Mouse (Mus musculus): Measurements from ENCODE around the gene Phka2.
A peak's percentile ranks its signal among the peaks of the same experiment; 100 is the strongest.

Gene Phka2

DNA sequence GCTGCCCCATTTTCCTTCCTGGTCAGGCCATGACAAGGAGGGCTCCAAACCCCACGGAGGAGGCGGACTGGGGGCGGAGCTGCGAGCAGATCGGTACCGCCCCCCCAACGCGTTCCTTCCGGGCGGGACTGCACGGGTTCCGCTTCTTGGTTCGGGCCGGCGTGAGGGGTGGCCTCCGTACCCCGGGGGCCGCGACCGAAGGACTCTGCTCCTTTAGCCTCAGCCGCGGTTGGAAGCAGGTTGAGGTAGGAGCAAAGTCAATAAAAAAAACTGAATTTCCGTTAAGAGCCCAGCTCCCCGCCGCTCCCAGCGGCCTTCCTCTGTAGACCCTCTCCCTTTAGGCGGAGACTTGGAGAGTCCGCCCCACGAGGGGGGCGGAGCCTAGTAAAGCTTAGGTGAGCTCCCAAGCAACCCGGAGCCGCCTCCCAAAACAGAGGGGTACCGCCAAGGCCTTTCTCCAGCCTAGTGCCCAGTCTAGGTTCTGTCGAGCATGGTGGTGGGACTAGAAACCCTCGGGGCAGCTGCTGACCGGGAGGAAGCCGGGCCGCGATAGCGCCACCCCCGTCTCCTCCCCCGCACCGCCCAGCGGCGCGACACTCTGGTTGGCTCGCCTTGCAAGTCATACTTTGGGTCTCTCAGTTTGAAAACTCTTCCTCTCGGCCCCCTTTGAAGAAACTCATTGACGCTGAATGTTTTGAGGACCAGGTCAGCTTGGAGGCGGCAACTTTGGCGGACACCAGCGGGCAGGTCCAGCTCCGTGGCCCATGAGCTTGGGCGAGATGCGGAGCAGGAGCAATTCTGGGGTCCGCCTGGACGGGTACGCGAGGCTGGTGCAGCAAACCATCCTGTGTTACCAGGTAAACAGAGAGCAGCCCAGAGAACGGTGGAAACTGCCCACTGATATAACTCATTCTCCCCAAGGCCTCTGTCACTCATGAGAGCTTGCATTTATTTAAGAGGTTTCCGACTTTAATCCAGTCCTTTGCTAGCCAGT, at the start of gene Phka2:
Gene Phka2, plus strand, starts transcription at position 119 of the 994 bp plus-strand sequence.
- DNase-seq (ENCODE audit: low spot score in 2 of 2): peak; percentile 83 to 90

DNA sequence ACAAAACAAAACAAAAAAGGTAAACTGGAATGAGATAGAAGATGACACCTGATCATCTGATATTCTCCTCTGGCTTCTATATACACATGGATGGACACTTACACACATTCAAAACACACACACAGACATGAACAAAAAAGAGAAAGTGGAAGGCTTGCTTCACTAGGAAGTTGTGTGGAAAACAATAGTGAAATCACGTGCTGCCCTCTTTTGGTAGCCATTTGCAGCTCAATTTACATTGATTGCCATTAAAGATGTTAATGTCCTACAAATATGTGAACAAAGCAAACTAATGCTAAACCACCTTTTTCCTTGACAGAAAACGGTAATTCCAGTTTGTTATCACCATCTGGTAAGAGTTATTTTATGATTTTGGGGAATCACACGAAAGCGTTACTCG, 46.3 kb upstream of the Phka2 start:
- no peak for DNase-seq (ENCODE audit: low spot score in 2 of 2)

DNA sequence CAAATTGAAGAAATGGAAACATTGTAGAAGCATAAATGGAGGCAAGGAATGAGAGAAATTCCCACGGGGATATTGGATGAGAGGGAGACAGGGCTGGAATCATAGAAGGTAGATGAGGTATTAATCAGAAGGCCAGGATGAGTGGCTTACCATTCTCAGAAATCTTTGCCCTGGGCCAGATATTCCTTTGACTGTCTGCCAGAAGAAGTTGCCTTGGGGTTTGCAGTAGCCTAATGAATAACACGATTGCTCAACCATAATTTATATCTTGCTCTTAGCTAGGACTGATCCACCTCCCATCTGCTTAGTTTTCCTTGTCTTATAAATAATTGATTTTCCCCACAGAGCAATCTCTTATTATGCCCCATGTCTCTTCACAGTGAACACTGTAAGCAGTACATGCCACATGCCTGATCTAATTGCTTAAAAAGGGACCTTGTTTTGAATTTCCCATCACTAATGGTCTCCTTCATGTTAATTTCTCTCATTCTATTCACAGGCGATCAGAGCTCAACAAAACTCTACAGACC, 30.6 kb upstream of the Phka2 start:
- no peak for DNase-seq (ENCODE audit: low spot score in 2 of 2)

DNA sequence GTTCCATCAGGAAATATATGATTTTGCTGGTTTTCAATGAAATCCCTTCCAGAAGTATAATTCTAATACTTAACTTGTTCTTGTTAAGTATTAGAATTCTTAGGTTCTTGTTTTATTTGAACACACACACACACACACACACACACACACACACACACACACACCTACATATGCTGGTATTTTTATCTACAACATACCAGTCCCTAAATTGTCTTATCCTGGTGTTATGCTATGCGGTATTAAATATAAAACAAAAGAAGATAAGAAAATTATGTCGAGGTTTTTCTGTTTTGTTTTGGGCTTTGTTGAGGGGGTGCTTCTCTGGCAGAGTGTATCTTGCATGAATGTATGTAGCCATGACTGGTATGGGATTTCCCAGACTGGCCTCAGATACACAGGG, 12.2 kb upstream of the Phka2 start:
- no peak for DNase-seq (ENCODE audit: low spot score in 2 of 2)

DNA sequence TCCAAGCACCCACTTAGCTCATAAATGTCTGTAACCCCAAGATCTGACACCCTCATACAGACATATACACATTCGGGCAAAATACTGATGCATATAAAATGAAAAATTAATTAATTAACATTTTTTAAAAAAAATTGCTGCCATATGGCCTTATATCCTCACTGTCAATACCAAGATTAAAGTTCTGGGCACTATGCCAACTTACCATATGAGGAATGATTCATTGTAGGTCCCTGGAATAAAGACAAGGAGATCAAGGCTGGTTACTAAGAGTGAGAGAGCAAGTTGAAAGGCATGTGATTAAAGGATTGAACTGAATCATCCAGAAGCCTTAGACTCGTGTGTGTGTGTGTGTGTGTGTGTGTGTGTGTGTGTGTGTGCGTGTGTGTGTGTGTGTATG, 7.6 kb upstream of the Phka2 start:
- no peak for DNase-seq (ENCODE audit: low spot score in 2 of 2)

DNA sequence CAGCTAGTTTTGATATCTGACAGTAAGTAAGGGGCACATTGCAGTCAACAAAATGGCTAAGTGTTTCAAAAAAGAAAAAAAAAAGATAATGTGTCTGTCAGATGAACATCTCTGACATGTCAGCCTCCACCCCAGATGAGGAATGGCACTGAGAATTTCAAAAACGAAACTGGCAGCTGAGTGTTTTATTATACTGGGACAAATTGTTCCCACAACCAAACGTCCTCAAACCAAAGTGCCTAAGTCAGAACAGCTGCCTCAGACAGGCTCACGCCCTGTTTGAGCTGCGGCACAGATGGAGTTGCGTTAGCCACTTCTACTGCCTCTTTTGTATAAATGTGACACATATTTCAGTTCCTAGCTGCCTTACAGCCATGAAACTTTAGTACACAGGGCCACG, 7.0 kb upstream of the Phka2 start:
- no peak for DNase-seq (ENCODE audit: low spot score in 2 of 2)

DNA sequence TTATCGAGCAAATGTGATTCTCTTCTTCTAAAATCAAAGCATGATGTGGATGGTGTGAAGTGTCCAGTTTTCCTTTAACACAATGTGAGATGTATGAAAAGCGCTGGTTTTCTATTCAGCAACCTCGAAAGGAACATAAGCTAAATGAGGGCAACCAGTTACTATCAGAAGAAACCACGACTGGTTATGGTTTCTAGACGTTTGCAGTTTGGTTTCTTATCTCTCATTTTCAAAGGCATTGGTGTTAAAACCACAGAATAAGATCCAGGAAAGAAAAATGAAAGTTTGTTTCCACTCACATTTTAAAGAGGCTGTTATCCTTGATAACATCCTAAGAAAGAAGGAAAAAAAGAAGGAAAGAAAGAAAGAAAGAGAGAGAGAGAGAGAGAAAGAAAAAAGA, 5.5 kb upstream of the Phka2 start:
- no peak for DNase-seq (ENCODE audit: low spot score in 2 of 2)

DNA sequence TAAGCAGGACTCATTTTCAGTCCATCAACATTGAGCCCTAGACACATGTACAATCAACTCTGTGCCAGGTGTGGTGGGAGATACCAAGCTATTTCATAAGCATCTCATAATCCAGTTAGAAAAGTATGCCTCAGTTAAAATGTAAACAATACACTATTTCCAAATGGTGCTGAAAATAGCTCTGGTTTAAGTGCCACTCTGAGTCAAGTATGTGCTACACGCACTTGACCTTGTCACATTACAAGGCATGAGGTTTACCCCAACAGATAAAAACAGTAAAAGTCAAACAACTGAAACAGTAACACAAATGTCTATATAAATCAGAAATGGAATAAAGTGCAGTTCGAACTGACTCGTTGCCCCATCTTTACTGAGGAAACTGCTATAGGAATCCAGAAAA, 871 bp upstream of the Phka2 start:
- DNase-seq (ENCODE audit: low spot score in 2 of 2): no peak

DNA sequence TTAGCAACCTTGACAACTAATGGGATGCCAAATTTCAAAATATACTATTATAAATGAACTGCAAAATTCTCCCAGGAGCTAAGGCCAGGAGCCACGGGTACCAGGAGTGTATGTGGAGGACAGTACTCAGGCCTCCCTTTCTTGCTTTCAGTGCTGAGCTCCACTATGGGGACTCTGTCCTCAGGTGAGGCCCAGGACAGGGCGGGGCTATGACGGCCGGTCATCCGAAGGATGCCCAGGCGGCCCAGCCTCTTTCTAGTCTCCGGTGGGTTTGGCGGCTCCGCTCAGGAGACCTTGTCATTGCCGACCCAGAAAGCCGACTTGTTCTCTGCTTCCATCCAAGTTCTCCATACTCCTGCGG, 299 bp upstream of the Phka2 start:
- DNase-seq (ENCODE audit: low spot score in 2 of 2): no peak

DNA sequence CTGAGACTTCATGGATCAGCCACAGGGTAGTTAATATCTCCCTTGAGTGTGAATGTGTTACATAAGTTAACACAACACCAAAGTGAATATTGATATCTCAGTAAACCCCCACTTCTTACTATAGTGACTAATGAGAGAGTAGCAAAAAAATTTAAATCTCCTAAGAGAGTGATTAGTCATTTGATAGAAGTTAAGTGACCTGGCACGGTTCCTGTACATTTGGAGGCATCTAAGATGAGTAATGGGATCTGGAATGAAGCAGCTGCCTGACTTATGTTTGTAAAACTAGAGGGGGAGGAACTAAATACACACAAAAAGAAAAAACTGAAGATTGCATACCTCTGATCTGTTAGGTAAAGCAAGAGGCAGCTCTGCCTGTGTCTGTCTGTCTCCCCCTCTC, 7.1 kb downstream of the Phka2 start:
- DNase-seq (ENCODE audit: low spot score in 2 of 2): no peak

DNA sequence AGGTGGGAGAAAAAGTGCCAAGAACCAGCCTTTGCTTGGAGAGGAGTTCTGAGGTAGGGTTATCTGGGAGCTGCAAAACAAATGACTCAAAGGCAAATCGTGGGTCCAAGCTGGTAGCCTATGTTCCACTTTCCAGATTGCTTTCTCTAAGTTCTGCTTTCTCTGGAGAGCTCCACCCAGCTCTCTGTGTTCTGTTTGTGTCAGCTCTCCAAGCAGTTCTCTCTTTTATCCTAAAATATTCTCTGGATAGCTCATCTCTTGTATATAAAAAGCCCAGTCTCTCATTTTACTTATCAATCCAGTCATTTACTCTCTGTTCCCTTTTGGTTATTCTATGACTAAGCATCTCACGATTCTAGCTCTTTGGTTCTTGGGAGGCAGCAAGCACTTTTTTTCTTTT, 8.2 kb downstream of the Phka2 start:
- no peak for DNase-seq (ENCODE audit: low spot score in 2 of 2)

DNA sequence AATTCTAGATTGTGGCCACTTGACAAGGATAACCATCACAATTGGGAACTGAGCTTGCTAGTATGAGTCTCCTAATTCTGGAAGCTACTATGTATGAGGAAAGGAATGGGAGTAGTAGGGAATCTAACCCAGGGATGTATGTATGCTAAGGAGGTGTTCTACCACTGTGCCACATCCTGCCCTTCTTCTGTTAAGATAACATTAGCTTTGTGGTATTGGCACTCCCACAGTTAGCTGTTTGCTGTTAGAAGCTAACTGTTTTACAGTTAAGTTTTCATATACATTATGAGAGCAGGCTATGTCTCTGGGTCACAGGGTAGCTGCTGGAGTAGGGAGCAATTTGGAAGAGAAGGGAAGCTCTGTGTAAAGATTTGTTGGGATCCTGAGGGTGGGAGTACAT, 14.1 kb downstream of the Phka2 start:
- DNase-seq (ENCODE audit: low spot score in 2 of 2): no peak

DNA sequence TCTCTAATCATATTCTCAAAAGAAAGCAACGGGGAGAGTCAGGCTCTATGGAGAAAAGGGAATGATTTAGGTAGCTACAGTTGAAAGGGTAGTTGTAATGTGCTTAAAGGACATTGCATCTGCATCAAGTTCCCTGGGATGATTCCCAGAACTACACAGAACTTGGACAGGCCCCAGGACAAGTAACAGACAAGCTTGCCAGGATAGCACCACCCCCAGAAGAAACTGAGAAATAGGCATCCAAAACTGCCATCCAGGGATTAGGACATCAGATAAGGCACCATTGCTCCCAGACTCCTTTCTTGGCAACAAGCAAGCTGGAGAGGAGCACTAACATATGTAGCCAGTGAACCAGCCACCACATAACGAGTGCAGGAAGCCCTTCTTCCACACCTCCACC, 40.8 kb downstream of the Phka2 start:
- no peak for DNase-seq (ENCODE audit: low spot score in 2 of 2)

DNA sequence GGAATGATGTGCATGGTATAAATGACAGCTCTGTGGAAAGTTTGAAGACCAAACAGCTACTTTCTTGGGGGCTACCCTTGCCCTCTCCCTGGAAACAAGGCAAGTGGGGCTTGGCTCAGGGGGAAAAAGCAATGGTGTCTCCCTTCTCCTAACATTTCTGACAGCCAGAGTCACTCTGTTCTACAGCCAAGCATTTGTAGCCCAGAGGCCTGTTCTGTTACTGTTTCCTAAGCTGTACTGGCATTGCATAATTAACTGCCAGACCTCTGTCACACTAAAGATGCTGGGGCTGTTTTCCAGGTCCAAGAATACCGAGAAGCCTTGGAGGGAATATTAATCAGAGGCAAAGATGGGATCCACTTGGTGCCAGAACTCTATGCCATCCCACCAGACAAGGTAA, 46.9 kb downstream of the Phka2 start:
- no peak for DNase-seq (ENCODE audit: low spot score in 2 of 2)

DNA sequence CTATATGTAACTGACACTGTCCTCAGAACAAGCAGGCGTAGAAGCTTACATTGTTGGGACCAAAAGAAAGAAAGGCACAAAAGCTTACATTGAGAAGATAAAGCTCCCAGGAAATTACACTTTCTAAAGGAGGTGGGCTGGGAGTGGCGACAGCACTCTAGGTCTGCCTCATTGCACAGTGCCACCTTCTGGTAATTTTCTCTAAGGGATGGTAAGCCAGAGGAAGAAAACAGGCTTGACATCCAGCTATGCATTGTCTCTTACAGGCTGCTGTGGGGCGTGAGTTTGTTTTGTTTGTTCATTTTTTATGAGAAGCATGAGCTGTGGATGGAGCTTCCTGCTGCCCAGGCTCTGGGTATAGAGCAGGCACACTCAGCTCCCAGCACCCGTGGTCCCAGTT, 50.1 kb downstream of the Phka2 start:
- DNase-seq (ENCODE audit: low spot score in 2 of 2): no peak

DNA sequence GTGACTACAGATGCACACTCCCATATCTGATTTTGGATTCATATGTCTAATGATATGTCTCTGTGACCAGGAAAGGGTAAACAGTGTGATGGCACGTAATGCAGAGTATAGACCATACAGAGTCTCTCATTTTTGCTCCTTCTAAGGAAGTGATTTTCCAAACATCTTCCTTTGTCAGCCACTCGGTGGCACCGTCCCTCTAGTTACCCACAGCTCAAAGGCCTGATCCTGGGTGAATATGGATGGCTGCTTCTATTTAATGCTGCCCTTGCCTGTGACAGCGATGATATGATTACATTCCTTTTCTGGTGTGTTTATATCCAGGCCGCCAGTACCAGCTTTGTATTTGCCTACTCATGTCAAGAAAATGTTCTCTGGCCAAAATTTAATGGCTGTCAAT, 81.6 kb downstream of the Phka2 start:
- no peak for DNase-seq (ENCODE audit: low spot score in 2 of 2)

DNA sequence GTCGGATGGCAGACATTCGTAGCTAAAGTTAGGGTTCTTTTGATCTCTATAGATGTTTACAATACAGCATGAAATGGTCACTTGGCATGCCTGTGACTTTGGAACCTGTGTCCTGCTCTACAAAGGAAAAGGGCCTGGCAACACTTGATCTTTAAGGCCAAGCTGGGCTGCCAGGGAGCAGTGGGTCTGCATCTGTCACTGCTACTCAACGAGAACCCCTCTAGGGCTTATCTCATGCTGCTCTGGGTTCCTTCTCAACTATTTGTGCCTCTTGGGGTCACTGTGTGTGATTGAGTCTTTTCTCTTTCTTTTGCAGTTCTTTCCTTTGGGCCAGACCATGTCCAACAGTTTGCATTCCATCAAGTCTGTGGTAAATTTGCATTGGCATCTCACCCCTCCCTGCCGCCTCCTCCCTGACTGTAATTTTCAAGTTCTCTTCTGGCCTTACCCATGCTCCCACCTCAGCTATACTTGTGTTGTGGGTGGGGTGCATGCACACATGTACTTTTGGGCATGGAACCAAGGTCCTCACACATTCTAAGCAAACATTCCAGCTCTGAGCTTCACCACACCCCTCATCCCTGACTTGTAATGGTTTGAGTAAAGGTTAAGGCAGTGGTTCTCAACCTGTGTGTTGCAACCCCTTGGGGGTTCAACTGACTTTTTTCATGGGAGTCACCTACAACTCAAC, 82.3 kb downstream of the Phka2 start:
- no peak for DNase-seq (ENCODE audit: low spot score in 2 of 2)

DNA sequence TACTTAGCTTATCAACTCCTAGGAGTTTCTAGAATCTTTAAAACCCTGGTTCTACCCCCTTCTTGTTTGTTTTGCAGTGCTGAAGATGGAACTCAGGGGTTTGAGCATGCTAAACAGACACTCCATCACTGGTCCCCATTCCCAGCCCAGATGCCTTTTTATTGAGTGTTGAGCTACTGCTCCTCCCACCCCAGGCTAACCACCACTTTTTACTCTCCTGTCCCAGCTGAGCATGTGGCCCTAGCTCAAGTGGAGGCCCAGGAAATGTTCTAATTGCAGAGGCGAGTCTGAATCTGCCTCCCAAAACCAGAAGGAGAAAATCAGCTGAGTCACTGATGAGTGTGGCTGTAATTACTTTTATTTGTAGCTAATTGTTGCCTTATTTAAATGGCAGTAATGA, 83.1 kb downstream of the Phka2 start:
- no peak for DNase-seq (ENCODE audit: low spot score in 2 of 2)

DNA sequence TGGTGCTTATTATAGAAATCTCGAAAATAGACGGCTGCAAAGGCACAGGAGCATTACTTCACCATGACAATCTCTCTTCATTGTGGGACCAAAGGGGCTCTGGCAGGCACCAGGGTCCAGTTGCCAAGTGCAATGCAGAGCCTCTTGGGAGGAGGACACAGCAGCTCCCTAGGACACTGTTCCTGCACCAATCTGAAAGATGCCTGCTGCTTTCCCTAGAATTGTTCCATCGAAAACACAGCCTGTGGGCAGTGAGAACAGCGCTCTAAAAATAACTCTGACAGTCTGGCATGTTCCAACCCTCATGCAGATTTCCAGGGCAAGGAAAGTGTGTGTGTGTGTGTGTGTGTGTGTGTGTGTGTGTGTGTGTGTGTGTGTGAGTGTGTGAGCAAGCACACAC, 86.6 kb downstream of the Phka2 start:
- DNase-seq (ENCODE audit: low spot score in 2 of 2): no peak

DNA sequence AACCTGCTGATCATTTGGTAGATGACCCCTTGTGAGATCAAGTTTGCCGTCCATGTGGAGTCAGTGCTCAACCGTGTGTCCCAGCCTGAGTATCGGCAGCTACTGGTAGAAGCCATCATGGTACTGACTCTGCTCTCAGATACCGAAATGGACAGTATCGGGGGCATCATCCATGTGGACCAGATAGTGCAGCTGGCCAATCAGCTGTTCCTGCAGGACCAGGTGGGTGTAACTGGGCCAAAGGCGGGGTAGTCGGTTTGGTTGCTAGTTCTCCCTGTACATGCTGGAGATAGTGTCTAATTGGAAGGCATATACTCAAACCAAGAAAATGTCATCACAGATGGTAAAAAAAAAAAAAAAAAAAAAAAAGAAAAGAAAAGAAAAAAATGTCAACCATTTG, 88.2 kb downstream of the Phka2 start:
- DNase-seq (ENCODE audit: low spot score in 2 of 2): no peak

DNA sequence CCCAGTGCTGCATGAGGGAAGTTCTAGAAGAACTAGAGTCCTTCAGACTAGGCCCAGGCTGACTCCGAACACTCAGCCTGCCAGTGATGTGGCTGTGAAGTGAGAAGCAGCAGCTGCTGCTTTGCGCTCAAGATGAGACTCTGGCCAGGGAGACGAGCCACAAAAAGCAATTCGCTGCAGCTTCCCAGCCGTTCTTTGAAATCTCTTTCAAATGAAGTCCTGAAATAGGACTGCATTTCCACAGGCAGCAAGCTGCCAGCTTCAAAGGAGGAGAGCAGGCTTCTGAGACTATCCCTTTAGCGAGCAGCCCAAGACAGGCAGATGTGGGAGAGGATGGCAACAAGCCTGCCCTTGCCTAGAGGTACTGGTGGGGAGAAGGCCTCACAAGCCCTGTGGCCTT, 91.0 kb downstream of the Phka2 start:
- DNase-seq (ENCODE audit: low spot score in 2 of 2): no peak

DNA sequence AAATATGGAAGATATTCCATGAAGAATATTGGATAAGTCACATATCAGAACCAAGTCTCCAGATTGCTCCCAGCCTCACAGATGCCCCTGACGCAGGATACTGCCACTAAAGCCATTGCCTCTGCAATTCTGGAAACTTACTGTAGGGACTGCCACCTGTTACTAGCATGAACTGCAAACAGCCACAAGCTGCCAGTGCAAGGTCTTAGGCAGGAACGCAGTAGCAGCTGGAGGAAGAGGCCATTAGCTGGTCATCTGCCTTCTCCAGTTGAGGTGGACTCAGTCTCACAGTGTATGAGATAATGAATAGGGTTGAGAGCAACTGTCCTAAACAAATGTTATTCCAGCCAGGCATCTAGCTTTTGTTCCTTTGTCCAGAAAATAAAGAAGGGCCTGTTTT, 96.1 kb downstream of the Phka2 start:
- no peak for DNase-seq (ENCODE audit: low spot score in 2 of 2)
